In the genomic region with DNA sequence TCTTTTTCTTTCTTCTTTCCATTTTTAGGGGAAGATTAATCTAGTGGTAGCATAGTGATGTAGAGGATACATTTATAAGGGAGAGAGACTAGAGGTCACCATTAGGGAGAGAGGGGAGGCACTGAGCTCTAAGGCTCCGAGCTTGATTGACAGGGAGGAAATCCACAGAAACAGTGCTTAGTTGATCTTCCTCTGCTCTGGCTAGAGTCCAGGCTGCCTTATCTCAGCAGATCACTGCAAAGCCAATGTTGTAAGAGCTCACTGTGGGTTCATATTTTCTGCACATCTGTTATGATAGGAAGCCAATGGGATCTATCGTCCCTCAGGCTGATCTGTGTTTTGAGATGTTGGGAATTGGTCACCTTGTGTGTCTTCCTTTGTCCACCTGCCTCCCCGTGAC, we compare ENCODE assay signal across 17 mouse cellular contexts. TPM values are rescaled to one million over a fixed set of nuclear protein-coding genes. Genes with fewer than 3 reads are reported as not detected.
DNase-seq lines count a peak whose midpoint lies in the region; ATAC-seq and TF ChIP-seq lines count a peak whose summit lies in the region.
"Had no signal": no experiment of that assay in that cellular context is flagged by ENCODE, and none has a peak within 500 bp of the region (broad histone marks: within the 10 kb centered on the region; RNA-seq: fewer than 3 reads in every experiment).

No protein-coding gene starts in this region.

- WGBS in hindbrain, embryonic 10.5 days: 20% methylated on average over 3 of the region's 3 CpGs
- WGBS in hindbrain, postnatal 0 days: 21% methylated on average over 3 of the region's 3 CpGs
- 29% methylated on average over 3 of the region's 3 CpGs for WGBS in forebrain, embryonic 11.5 days
- WGBS in hindbrain, embryonic 13.5 days: 15% methylated on average over 3 of the region's 3 CpGs
- WGBS in midbrain, embryonic 15.5 days: 24% methylated on average over 3 of the region's 3 CpGs

- no peaks in the 10 kb centered on the region for H3K9me3 ChIP-seq in hindbrain, embryonic 10.5 days
- H3K9me3 ChIP-seq in hindbrain, postnatal 0 days (ENCODE audit: low read length): no peaks in the 10 kb centered on the region
- H3K9me3 ChIP-seq in forebrain, embryonic 11.5 days (ENCODE audit: control insufficient read depth, low read length): no peaks in the 10 kb centered on the region
- no peaks in the 10 kb centered on the region for H3K9me3 ChIP-seq in hindbrain, embryonic 13.5 days
- no peaks in the 10 kb centered on the region for H3K9me3 ChIP-seq in midbrain, embryonic 15.5 days

- H3K36me3 ChIP-seq in hindbrain, embryonic 10.5 days: no peaks in the 10 kb centered on the region
- H3K36me3 ChIP-seq in hindbrain, postnatal 0 days (ENCODE audit: insufficient read depth, low read length): no peaks in the 10 kb centered on the region
- no peaks in the 10 kb centered on the region for H3K36me3 ChIP-seq in forebrain, embryonic 11.5 days (ENCODE audit: control insufficient read depth, insufficient read depth, low read length)
- no peaks in the 10 kb centered on the region for H3K36me3 ChIP-seq in hindbrain, embryonic 13.5 days
- H3K36me3 ChIP-seq in midbrain, embryonic 15.5 days (replicated peaks): no peaks in the 10 kb centered on the region

- H3K27me3 ChIP-seq in hindbrain, embryonic 10.5 days (ENCODE audit: insufficient read depth, poor library complexity, severe bottlenecking): no peaks in the 10 kb centered on the region
- H3K27me3 ChIP-seq in hindbrain, postnatal 0 days (ENCODE audit: insufficient read depth, low read length): no peaks in the 10 kb centered on the region
- H3K27me3 ChIP-seq in forebrain, embryonic 11.5 days (ENCODE audit: control insufficient read depth, insufficient read depth, low read length): no peaks in the 10 kb centered on the region
- H3K27me3 ChIP-seq in hindbrain, embryonic 13.5 days: no peaks in the 10 kb centered on the region
- H3K27me3 ChIP-seq in midbrain, embryonic 15.5 days (replicated peaks): no peaks in the 10 kb centered on the region

- peak overlapping the region; percentile 4; the same call in 1 of the 2 replicates for H3K4me3 ChIP-seq in hindbrain, embryonic 10.5 days
- no peak overlapping the region for H3K4me3 ChIP-seq in hindbrain, postnatal 0 days (ENCODE audit: low read length)
- no peak overlapping the region for H3K4me3 ChIP-seq in forebrain, embryonic 11.5 days (ENCODE audit: low read depth, low read length)
- no peak overlapping the region for H3K4me3 ChIP-seq in hindbrain, embryonic 13.5 days
- no peak overlapping the region for H3K4me3 ChIP-seq in midbrain, embryonic 15.5 days
- H3K4me3 ChIP-seq: erythroblast, embryonic 14.5 days had no signal

- peaks cover 78% of the 10 kb centered on the region for H3K4me1 ChIP-seq in hindbrain, embryonic 10.5 days (replicated peaks)
- peaks cover 25% of the 10 kb centered on the region for H3K4me1 ChIP-seq in hindbrain, postnatal 0 days (ENCODE audit: insufficient read depth, low read length)
- H3K4me1 ChIP-seq in forebrain, embryonic 11.5 days (replicated peaks; ENCODE audit: control insufficient read depth, insufficient read depth, low read length): peaks cover 47% of the 10 kb centered on the region
- peaks cover 56% of the 10 kb centered on the region for H3K4me1 ChIP-seq in hindbrain, embryonic 13.5 days (replicated peaks)
- H3K4me1 ChIP-seq in midbrain, embryonic 15.5 days: peaks cover 58% of the 10 kb centered on the region

- H3K9ac ChIP-seq in hindbrain, postnatal 0 days (replicated peaks; ENCODE audit: low read length): no peak overlapping the region
- H3K9ac ChIP-seq in forebrain, embryonic 11.5 days (ENCODE audit: low read length): no peak overlapping the region
- H3K9ac ChIP-seq in hindbrain, embryonic 13.5 days: no peak overlapping the region
- H3K9ac ChIP-seq in midbrain, embryonic 15.5 days: no peak overlapping the region

- TF ChIP-seq CTCF in hindbrain, postnatal 0 days (IDR thresholded peaks at IDR 0.05; ENCODE audit: low read depth): no peak

- DNase-seq in hindbrain, embryonic 10.5 days (ENCODE audit: low spot score): no peak
- DNase-seq in hindbrain, postnatal 0 days (ENCODE audit: low spot score): no peak
- DNase-seq in forebrain, embryonic 11.5 days (ENCODE audit: low spot score): no peak
- DNase-seq in kidney, postnatal 25 days: no peak
- DNase-seq in layer of hippocampus, adult 8-10 months (ENCODE audit: low spot score in 2 of 2): no peak
- DNase-seq in left cerebral cortex, adult 9 months (ENCODE audit: low spot score in 2 of 2): no peak
- DNase-seq: adrenal gland, adult 8-10 months; cerebellum, adult 2 months; heart, postnatal 10 days; kidney, adult 11 months; liver; lung, postnatal 14 days; right cerebral cortex, postnatal 4 days had no signal

- ATAC-seq in hindbrain, postnatal 0 days: no peak
- no peak for ATAC-seq in forebrain, embryonic 11.5 days (replicated peaks; ENCODE audit: low FRiP score)
- no peak for ATAC-seq in hindbrain, embryonic 13.5 days (ENCODE audit: low FRiP score)
- no peak for ATAC-seq in midbrain, embryonic 15.5 days (replicated peaks)

- H3K4me2 ChIP-seq in hindbrain, postnatal 0 days (ENCODE audit: low read depth, low read length): no peak overlapping the region
- no peak overlapping the region for H3K4me2 ChIP-seq in forebrain, embryonic 11.5 days (ENCODE audit: low read depth, low read length, severe bottlenecking)
- no peak overlapping the region for H3K4me2 ChIP-seq in hindbrain, embryonic 13.5 days
- H3K4me2 ChIP-seq in midbrain, embryonic 15.5 days: no peak overlapping the region

- peak overlapping the region; percentile 94 for H3K27ac ChIP-seq in hindbrain, embryonic 10.5 days
- no peak overlapping the region for H3K27ac ChIP-seq in hindbrain, postnatal 0 days
- H3K27ac ChIP-seq in forebrain, embryonic 11.5 days (ENCODE audit: low read depth, low read length): peak overlapping the region; percentile 90
- peak overlapping the region; percentile 100 for H3K27ac ChIP-seq in hindbrain, embryonic 13.5 days
- H3K27ac ChIP-seq in midbrain, embryonic 15.5 days: peak overlapping the region; percentile 53

RNA-seq across cellular contexts. Expression of a gene that starts 29.0 kb away (rescaled TPM):
- polyA plus RNA-seq in hindbrain, embryonic 10.5 days (2016; fragmentation: Nextera tagmentation; extraction: Ambion mirVana): 42.9 and 44.2 TPM in 2 replicates
- total RNA-seq in hindbrain, postnatal 0 days (2014; rRNA removed): 6.3 and 12.6 TPM in 2 replicates
- polyA plus RNA-seq in hindbrain, postnatal 0 days (2015; fragmentation: Nextera tagmentation; extraction: Ambion mirVana): 26.4 and 28.1 TPM in 2 replicates
- 33.2 and 33.8 TPM in 2 replicates for polyA plus RNA-seq in forebrain, embryonic 11.5 days (2014; fragmentation: Nextera tagmentation; extraction: Ambion mirVana)
- polyA plus RNA-seq in hindbrain, embryonic 13.5 days (2015; fragmentation: Nextera tagmentation; extraction: Ambion mirVana): 27.3 and 31.7 TPM in 2 replicates
- 19.9 and 20.5 TPM in 2 replicates for polyA plus RNA-seq in midbrain, embryonic 15.5 days (2015; fragmentation: Nextera tagmentation; extraction: Ambion mirVana)
- 10 to 100 TPM in 2 of 4 experiments, 1 to 10 TPM in 2; 8.2 to 11.6 (median 9.5) TPM for total RNA-seq in layer of hippocampus, adult 8-10 months (2022)

RNA-seq across cellular contexts. Expression of a gene that starts 37.6 kb away (rescaled TPM):
- 112 and 124 TPM in 2 replicates for polyA plus RNA-seq in hindbrain, embryonic 10.5 days (2016; fragmentation: Nextera tagmentation; extraction: Ambion mirVana)
- 44.9 and 56.5 TPM in 2 replicates for total RNA-seq in hindbrain, postnatal 0 days (2014; rRNA removed)
- polyA plus RNA-seq in hindbrain, postnatal 0 days (2015; fragmentation: Nextera tagmentation; extraction: Ambion mirVana): 77.1 and 87.8 TPM in 2 replicates
- polyA plus RNA-seq in forebrain, embryonic 11.5 days (2014; fragmentation: Nextera tagmentation; extraction: Ambion mirVana): 83.4 and 94.0 TPM in 2 replicates
- 92.9 and 100 TPM in 2 replicates for polyA plus RNA-seq in hindbrain, embryonic 13.5 days (2015; fragmentation: Nextera tagmentation; extraction: Ambion mirVana)
- 88.2 and 91.7 TPM in 2 replicates for polyA plus RNA-seq in midbrain, embryonic 15.5 days (2015; fragmentation: Nextera tagmentation; extraction: Ambion mirVana)
- 10 to 100 TPM; 33.9 to 49.1 (median 44.8) TPM for total RNA-seq in layer of hippocampus, adult 8-10 months (2022)

RNA-seq across cellular contexts. Expression of a gene that starts 48.9 kb away (rescaled TPM):
- polyA plus RNA-seq in hindbrain, embryonic 10.5 days (2016; fragmentation: Nextera tagmentation; extraction: Ambion mirVana): 65.7 and 71.8 TPM in 2 replicates
- total RNA-seq in hindbrain, postnatal 0 days (2014; rRNA removed): 91.4 and 92.8 TPM in 2 replicates
- polyA plus RNA-seq in hindbrain, postnatal 0 days (2015; fragmentation: Nextera tagmentation; extraction: Ambion mirVana): 67.2 and 69.0 TPM in 2 replicates
- polyA plus RNA-seq in forebrain, embryonic 11.5 days (2014; fragmentation: Nextera tagmentation; extraction: Ambion mirVana): 38.6 and 42.9 TPM in 2 replicates
- polyA plus RNA-seq in hindbrain, embryonic 13.5 days (2015; fragmentation: Nextera tagmentation; extraction: Ambion mirVana): 69.8 and 72.6 TPM in 2 replicates
- polyA plus RNA-seq in midbrain, embryonic 15.5 days (2015; fragmentation: Nextera tagmentation; extraction: Ambion mirVana): 80.9 and 81.2 TPM in 2 replicates
- total RNA-seq in layer of hippocampus, adult 8-10 months (2022): 100 to 1,000 TPM; 234 to 271 (median 260) TPM

RNA-seq across cellular contexts. Expression of a gene that starts 49.2 kb away (rescaled TPM):
- 0.37 and 0.75 TPM in 2 replicates for polyA plus RNA-seq in hindbrain, embryonic 10.5 days (2016; fragmentation: Nextera tagmentation; extraction: Ambion mirVana)
- 0.10 and 0.75 TPM in 2 replicates for total RNA-seq in hindbrain, postnatal 0 days (2014; rRNA removed)
- polyA plus RNA-seq in hindbrain, postnatal 0 days (2015; fragmentation: Nextera tagmentation; extraction: Ambion mirVana): 0.19 and 0.71 TPM in 2 replicates
- polyA plus RNA-seq in forebrain, embryonic 11.5 days (2014; fragmentation: Nextera tagmentation; extraction: Ambion mirVana): 0.25 and 0.29 TPM in 2 replicates
- 0.29 and 0.43 TPM in 2 replicates for polyA plus RNA-seq in hindbrain, embryonic 13.5 days (2015; fragmentation: Nextera tagmentation; extraction: Ambion mirVana)
- 0.17 and 0.30 TPM in 2 replicates for polyA plus RNA-seq in midbrain, embryonic 15.5 days (2015; fragmentation: Nextera tagmentation; extraction: Ambion mirVana)
- total RNA-seq in layer of hippocampus, adult 8-10 months (2022): not detected
- total RNA-seq: left cerebral cortex, postnatal 14 days had no signal
- polyA plus RNA-seq: cerebellum, adult 2 months had no signal
